Mouse (Mus musculus): ENCODE results near the gene Olfr672.
"Not testable (repeated sequence)": the region's sequence is repeated elsewhere in the genome, so short reads cannot be mapped to it uniquely, and the experiment has no call there.

Olfr672 gene

GRCm38 (mm10) chr7:105001929-105002328 lies at the start of gene Olfr672:
Gene Olfr672 (minus strand): TSS chr7:105002029.
- no peak for DNase-seq (ENCODE audit: low spot score)

- DNase-seq (ENCODE audit: low spot score), result not testable (repeated sequence)
Measured at GRCm38 (mm10) chr7:105033836-105034235, 32.0 kb upstream of the Olfr672 start.

- no peak for DNase-seq (ENCODE audit: low spot score)
Measured at GRCm38 (mm10) chr7:105032398-105032797, 30.6 kb upstream of the Olfr672 start, which contains the start of gene Olfr676. Gene Olfr676 (plus strand): TSS chr7:105032698.

DNA sequence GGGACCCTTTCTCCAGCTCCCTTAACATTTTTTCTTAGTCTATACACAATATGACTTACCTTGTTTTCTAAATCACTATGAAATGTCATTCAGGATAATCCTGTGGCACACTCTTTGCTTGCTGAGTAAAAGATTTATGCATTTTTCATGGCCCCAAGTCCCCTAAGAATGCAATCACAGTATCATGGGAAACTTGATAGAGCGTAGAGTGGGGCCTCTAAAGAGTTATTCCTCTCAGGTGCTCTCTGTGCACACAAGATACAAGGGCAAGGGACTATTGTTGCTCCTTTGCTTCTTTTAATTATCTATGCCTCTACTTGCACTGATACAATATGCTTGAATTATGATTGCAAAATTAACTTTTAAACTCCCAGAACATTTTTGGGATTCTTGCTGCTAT lies 26.5 kb upstream of the Olfr672 start, which contains the start of gene Olfr675:
Gene Olfr675, minus strand, starts transcription at position 101 of the 400 bp plus-strand sequence.
- DNase-seq (ENCODE audit: low spot score), result no peak

GRCm38 (mm10) chr7:105022530-105022929 lies 20.7 kb upstream of the Olfr672 start:
- DNase-seq (ENCODE audit: low spot score), result no peak

- DNase-seq (ENCODE audit: low spot score), result no peak
Measured at GRCm38 (mm10) chr7:104979026-104979425, 22.8 kb downstream of the Olfr672 start, which contains the start of gene Olfr671. Gene Olfr671 (minus strand): TSS chr7:104979126.

GRCm38 (mm10) chr7:104972507-104972906 lies 29.3 kb downstream of the Olfr672 start:
- not testable (repeated sequence) for DNase-seq (ENCODE audit: low spot score)

DNA sequence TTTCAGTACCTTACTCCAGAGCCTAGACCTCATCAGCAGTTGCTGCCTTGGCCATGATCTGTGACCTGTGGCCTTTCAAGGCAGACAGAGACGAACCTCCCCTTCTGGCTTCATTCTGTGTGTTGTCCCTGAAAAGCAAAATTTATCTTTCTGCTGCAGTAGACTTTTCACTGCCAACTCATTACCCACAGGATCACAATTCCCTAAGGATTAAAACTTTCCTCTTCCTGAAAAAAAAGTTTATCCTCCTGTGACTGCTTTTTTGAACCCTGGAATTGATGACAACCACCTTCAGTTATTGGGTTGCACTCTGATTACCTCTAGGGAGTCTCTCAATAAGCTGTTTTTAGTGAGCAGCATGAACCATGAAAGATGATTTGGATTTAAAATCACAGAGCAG lies 39.3 kb downstream of the Olfr672 start, which contains the start of gene Olfr670:
Gene Olfr670, minus strand, starts transcription at position 101 of the 400 bp plus-strand sequence.
- DNase-seq (ENCODE audit: low spot score), result no peak

GRCm38 (mm10) chr7:104950234-104950633 lies 51.6 kb downstream of the Olfr672 start:
- DNase-seq (ENCODE audit: low spot score), result not testable (repeated sequence)
